Mouse (Mus musculus): ENCODE results near the gene Fcor.

- TF ChIP-seq CTCF (IDR thresholded peaks at IDR 0.05; ENCODE audit: extremely low read depth, insufficient read depth, low read length) (no peak), POLR2A (IDR thresholded peaks at IDR 0.05; ENCODE audit: extremely low read depth, insufficient read depth, low read length) (no peak)
Observed at GRCm38 (mm10) chr8:3648990-3649389, 23.2 kb downstream of the Fcor start.
